Mouse (Mus musculus) kidney, embryonic 16.5 days (tissue): ENCODE results near the gene Frmd4a. TPM values are rescaled to one million over a fixed set of nuclear protein-coding genes. Genes with fewer than 3 reads are reported as not detected.
"Not testable (repeated sequence)": the region's sequence is repeated elsewhere in the genome, so short reads cannot be mapped to it uniquely, and the experiment has no call there.

Experiments used
- ATAC-seq: fragments of 200-750 bp; cut with Nextera tagmentation; 2 replicates; pipeline ENCODE4 v1.8.0; 2017; ENCODE audit warnings: moderate TSS enrichment; ENCODE audit not compliant: low FRiP score, low TSS enrichment
- H3K27ac ChIP-seq: fragments of 300-500 bp; sonication (generic); 2 replicates; pipeline ENCODE4 v1.5.1; 2014; ENCODE audit warnings: low read length
- H3K27me3 ChIP-seq: fragments of 300-500 bp; sonication (generic); 2 replicates; pipeline ENCODE4 v1.6.1; 2014; ENCODE audit warnings: low read length, control low read depth, mixed read lengths; ENCODE audit not compliant: insufficient read depth
- H3K36me3 ChIP-seq: fragments of 300-500 bp; sonication (generic); 2 replicates; pipeline ENCODE4 v1.6.1; 2014; ENCODE audit warnings: low read length, control low read depth, mixed read lengths; ENCODE audit not compliant: insufficient read depth
- H3K4me1 ChIP-seq: fragments of 300-500 bp; sonication (generic); 2 replicates; pipeline ENCODE4 v1.6.1; 2014; ENCODE audit warnings: low read length, control low read depth, mixed read lengths; ENCODE audit not compliant: insufficient read depth
- H3K4me2 ChIP-seq: fragments of 300-500 bp; sonication (generic); replicated peaks from 2 replicates; pipeline ENCODE4 v1.6.1; 2014; ENCODE audit warnings: low read depth, low read length
- H3K4me3 ChIP-seq: fragments of 300-500 bp; sonication (generic); 2 replicates; pipeline ENCODE4 v1.5.1; 2014; ENCODE audit warnings: mild to moderate bottlenecking, low read length
- H3K9ac ChIP-seq: fragments of 300-500 bp; sonication (generic); replicated peaks from 2 replicates; pipeline ENCODE4 v1.6.1; 2014; ENCODE audit warnings: low read length
- H3K9me3 ChIP-seq: fragments of 300-500 bp; sonication (generic); 2 replicates; pipeline ENCODE4 v1.6.1; 2016; ENCODE audit warnings: low read length, control low read depth
- WGBS: fragments of 180-500 bp; shearing (Covaris S2); extraction: QIAGEN DNeasy Blood & Tissue Kit; methylation state at CpG from one replicate; pipeline ENCODE4 v1.1.7; 2014; 5-methylcytosine and 5-hydroxymethylcytosine counted together
- polyA plus RNA-seq: library from polyadenylated mRNA; unstranded; fragments of >200 nt; fragmentation: Nextera tagmentation; extraction: Ambion mirVana; gene quantifications from 2 replicates; pipeline ENCODE4 v1.2.1, GENCODE M21; 2015

Gene Frmd4a
- polyA plus RNA-seq, 1 experiment from 2014 or later: 31.2 TPM

DNA sequence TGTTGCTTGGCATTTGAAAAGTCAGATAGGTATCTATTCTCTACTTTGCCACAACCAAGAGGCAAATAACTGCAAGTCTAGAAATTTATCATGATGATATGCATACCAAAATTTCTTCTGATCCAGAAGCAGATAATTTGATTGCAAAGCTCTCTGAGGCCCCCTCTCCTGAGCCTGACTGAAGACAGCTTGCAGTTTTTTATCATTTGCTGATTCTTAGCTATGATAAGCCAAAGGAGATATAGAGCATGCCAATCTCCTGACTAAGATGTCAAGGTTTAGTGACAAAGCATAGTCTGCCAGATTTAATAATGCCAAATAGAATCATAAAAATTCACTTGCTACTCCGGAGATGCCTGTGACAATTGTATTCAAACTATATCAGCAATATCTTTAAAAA is 240.1 kb downstream of the Frmd4a start:
- H3K9ac ChIP-seq: no peak overlapping the region
- H3K4me2 ChIP-seq: no peak overlapping the region
- H3K4me3 ChIP-seq: no peak overlapping the region
- no peaks in the 10 kb centered on the region for H3K27me3 ChIP-seq
- 88% methylated on average over 1 of the region's 1 CpGs for WGBS
- ATAC-seq: no peak
- H3K9me3 ChIP-seq: no peaks in the 10 kb centered on the region
- H3K4me1 ChIP-seq: peaks cover 13% of the 10 kb centered on the region
- H3K27ac ChIP-seq: no peak overlapping the region
- H3K36me3 ChIP-seq: no peaks in the 10 kb centered on the region

DNA sequence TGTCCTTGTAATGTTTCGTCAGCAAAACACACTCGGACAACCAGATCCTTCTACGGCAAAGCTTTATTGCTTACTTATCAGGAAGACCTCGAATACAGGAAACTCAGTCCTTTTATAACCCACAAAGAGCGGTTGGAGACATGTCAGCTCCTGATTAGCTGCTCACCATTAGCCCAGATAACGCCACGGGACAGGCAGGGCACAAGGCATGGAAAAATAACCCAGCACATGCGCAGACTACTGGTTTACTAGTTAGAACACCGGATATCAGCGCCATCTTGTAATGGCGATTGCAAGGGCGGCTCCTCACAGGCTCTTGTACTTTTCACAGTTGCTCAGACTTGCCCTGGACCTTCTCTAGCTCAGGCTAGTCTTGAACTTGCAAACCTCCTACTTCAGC is 241.3 kb downstream of the Frmd4a start:
- H3K4me3 ChIP-seq, H3K4me2 ChIP-seq, H3K4me1 ChIP-seq, H3K36me3 ChIP-seq, H3K9ac ChIP-seq, H3K27me3 ChIP-seq, H3K9me3 ChIP-seq, ATAC-seq, H3K27ac ChIP-seq: not testable (repeated sequence)
- 93% methylated on average over 12 of the region's 12 CpGs for WGBS

GRCm38 (mm10) chr2:4260324-4261058 is 243.0 kb downstream of the Frmd4a start:
- no peak overlapping the region for H3K4me2 ChIP-seq
- no peaks in the 10 kb centered on the region for H3K9me3 ChIP-seq
- peaks cover 6% of the 10 kb centered on the region; the same call in 1 of the 2 replicates for H3K4me1 ChIP-seq
- H3K27me3 ChIP-seq: no peaks in the 10 kb centered on the region
- H3K36me3 ChIP-seq: no peaks in the 10 kb centered on the region
- ATAC-seq: peak; percentile 74
- no peak overlapping the region for H3K9ac ChIP-seq
- H3K4me3 ChIP-seq: no peak overlapping the region
- H3K27ac ChIP-seq: no peak overlapping the region
- 42% methylated on average over 10 of the region's 10 CpGs for WGBS

GRCm38 (mm10) chr2:4262667-4263066 is 245.2 kb downstream of the Frmd4a start:
- Histone ChIP-seq H3K9ac (no peak overlapping the region), H3K36me3 (no peaks in the 10 kb centered on the region), H3K4me1 (peaks cover 6% of the 10 kb centered on the region; the same call in 1 of the 2 replicates), H3K4me2 (no peak overlapping the region), H3K4me3 (no peak overlapping the region), H3K27ac (no peak overlapping the region), H3K27me3 (no peaks in the 10 kb centered on the region), H3K9me3 (no peaks in the 10 kb centered on the region)
- no peak for ATAC-seq
- WGBS: 77% methylated on average over 3 of the region's 3 CpGs

GRCm38 (mm10) chr2:4267377-4267776 is 249.9 kb downstream of the Frmd4a start:
- Histone ChIP-seq H3K4me3 (no peak overlapping the region), H3K36me3 (no peaks in the 10 kb centered on the region), H3K9me3 (no peaks in the 10 kb centered on the region), H3K9ac (no peak overlapping the region), H3K4me1 (no peaks in the 10 kb centered on the region), H3K27ac (no peak overlapping the region), H3K27me3 (no peaks in the 10 kb centered on the region), H3K4me2 (no peak overlapping the region)
- WGBS: 91% methylated on average over 7 of the region's 7 CpGs
- ATAC-seq: no peak

DNA sequence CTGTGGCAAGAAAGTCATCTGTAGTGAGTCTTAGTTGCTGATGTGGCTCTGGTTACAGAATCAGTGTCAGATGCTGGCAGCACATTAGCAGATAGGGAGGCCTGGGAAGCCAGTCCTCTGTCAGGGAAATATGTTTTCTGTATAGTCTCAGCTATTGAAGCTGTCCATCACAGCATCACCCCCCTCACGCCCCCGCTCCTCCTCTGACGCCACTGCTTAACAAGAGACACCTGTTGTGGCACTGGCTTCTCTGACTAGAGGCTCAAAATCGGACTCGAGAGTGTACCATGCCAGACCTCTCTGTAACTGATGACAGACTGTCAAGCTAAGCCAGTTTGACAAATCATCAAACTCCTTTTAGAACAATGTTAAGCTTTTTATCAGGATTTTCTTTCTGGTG is 265.3 kb downstream of the Frmd4a start:
- Histone ChIP-seq H3K4me3 (no peak overlapping the region), H3K9me3 (no peaks in the 10 kb centered on the region), H3K4me2 (no peak overlapping the region), H3K36me3 (no peaks in the 10 kb centered on the region), H3K27ac (no peak overlapping the region), H3K9ac (no peak overlapping the region), H3K4me1 (peaks cover 13% of the 10 kb centered on the region), H3K27me3 (no peaks in the 10 kb centered on the region)
- peak; percentile 33; the same call in 1 of the 2 replicates for ATAC-seq
- 22% methylated on average over 5 of the region's 5 CpGs for WGBS

GRCm38 (mm10) chr2:4285693-4286291 is 268.3 kb downstream of the Frmd4a start:
- Histone ChIP-seq H3K9me3 (no peaks in the 10 kb centered on the region), H3K27me3 (no peaks in the 10 kb centered on the region), H3K36me3 (no peaks in the 10 kb centered on the region), H3K27ac (no peak overlapping the region), H3K4me1 (peaks cover 13% of the 10 kb centered on the region), H3K4me2 (no peak overlapping the region), H3K9ac (no peak overlapping the region), H3K4me3 (no peak overlapping the region)
- WGBS: 23% methylated on average over 4 of the region's 4 CpGs
- ATAC-seq: peak; percentile 53; the same call in 1 of the 2 replicates

DNA sequence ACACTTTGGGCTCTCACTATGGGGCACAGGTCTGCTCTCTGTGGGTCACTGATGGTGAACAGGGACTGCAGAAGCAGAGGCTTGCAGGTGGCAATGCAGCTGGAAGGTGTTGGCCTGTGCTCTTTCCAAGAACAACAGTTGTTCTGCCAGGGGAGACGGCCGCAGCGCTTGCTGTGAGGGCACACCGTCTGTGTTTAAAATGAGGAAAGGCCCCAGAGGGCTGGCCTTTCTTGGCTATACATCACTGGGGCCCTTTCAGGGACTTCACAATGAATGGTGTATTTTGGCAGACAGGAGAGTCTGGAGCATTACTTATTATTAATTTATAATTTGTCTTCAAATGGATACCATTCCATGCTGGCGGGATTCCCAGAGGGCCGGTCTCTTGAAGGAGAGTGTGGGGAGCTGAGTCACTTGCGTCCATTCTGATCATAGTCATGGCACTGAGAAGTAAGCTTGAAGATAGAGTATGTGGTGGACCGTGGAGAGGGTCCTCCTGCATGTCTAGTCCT is 268.9 kb downstream of the Frmd4a start:
- no peak overlapping the region for H3K27ac ChIP-seq
- H3K9me3 ChIP-seq: no peaks in the 10 kb centered on the region
- 40% methylated on average over 8 of the region's 8 CpGs for WGBS
- H3K27me3 ChIP-seq: no peaks in the 10 kb centered on the region
- H3K4me3 ChIP-seq: no peak overlapping the region
- peak; percentile 33; the same call in 1 of the 2 replicates for ATAC-seq
- H3K9ac ChIP-seq: no peak overlapping the region
- peaks cover 13% of the 10 kb centered on the region for H3K4me1 ChIP-seq
- H3K4me2 ChIP-seq: no peak overlapping the region
- no peaks in the 10 kb centered on the region for H3K36me3 ChIP-seq

DNA sequence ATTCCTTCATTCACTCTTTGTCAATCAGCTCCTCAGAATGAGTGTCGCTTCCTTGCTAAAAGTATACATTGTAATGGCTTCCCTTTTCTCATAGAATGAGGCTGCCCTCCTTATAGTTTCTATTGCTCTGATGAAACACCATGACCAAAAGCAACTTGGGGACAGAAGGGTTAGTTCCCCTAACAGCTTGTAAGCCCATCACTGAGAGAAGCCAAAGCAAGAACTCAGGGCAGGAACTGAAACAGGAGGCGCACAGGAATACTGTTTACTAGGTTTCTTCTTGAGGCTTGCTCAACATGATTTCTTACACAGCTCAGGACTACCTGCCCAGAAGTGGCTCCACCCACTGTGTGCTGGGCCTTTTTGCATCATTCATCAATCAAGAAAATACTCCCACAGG is 273.0 kb downstream of the Frmd4a start:
- Histone ChIP-seq H3K9me3 (no peaks in the 10 kb centered on the region), H3K4me3 (no peak overlapping the region), H3K36me3 (no peaks in the 10 kb centered on the region), H3K27ac (no peak overlapping the region), H3K4me2 (no peak overlapping the region), H3K9ac (no peak overlapping the region), H3K27me3 (no peaks in the 10 kb centered on the region), H3K4me1 (peaks cover 13% of the 10 kb centered on the region)
- WGBS: 90% methylated on average over 2 of the region's 2 CpGs
- no peak for ATAC-seq

DNA sequence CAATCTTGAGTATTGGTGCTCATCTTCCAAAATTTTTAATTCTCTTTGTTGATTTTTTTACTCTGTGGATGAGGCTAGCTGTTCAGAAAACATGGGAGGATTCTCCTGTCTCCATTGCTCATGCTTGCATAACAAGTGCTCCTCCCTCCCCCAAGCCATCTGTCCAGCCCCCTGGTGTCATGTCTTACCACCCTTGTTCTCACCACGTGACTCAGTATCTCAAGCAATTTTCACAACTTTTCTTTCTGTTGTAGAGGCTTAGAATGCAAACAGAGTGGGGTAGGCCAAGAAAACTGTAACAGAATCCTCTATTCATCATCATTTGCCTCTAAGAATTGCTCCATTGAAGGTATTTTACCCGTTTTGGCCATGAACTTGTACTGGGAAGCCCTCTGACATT is 273.6 kb downstream of the Frmd4a start:
- Histone ChIP-seq H3K9ac (no peak overlapping the region), H3K36me3 (no peaks in the 10 kb centered on the region), H3K4me1 (peaks cover 11% of the 10 kb centered on the region), H3K9me3 (no peaks in the 10 kb centered on the region), H3K27ac (no peak overlapping the region), H3K4me2 (no peak overlapping the region), H3K27me3 (no peaks in the 10 kb centered on the region), H3K4me3 (no peak overlapping the region)
- ATAC-seq: no peak
- 45% methylated on average over 2 of the region's 2 CpGs for WGBS
